Mouse (Mus musculus): ENCODE results near the gene Tubal3. TPM values are rescaled to one million over a fixed set of nuclear protein-coding genes. Genes with fewer than 3 reads are reported as not detected.

The Tubal3 gene
- polyA plus RNA-seq, 1 experiment = not detected

DNA sequence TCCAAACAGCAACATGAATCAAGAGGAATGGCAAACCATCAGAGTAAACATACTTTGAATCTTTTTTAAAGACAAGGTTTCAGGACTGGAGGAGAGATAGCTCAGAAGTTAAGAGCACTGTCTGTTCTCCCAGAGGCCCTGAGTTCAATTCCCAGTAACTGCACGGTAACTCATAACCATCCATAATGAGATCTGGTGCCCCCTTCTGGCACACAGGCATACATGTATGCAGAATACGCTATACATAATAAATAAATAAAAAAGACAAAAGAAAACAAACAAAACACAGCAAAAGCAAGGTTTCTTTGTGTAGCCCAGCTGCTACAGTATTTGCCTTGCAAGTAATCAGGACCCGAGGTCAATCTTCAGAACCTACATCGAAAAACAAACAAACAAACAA is 31.4 kb downstream of the Tubal3 start:
- no peak for TF ChIP-seq CTCF (IDR thresholded peaks at IDR 0.05; ENCODE audit: insufficient read depth, low read depth, low read length)
- TF ChIP-seq POLR2A (IDR thresholded peaks at IDR 0.05; ENCODE audit: insufficient read depth, low read depth, low read length) = no peak
- WGBS = 91% methylated on average over 4 of the region's 4 CpGs
- Histone ChIP-seq H3K4me1 (ENCODE audit: control insufficient read depth, insufficient read depth, low read length) (no peaks in the 10 kb centered on the region), H3K27ac (ENCODE audit: insufficient read depth, low read depth, low read length) (no peak overlapping the region), H3K4me3 (ENCODE audit: insufficient read depth, low read depth, low read length) (no peak overlapping the region)

DNA sequence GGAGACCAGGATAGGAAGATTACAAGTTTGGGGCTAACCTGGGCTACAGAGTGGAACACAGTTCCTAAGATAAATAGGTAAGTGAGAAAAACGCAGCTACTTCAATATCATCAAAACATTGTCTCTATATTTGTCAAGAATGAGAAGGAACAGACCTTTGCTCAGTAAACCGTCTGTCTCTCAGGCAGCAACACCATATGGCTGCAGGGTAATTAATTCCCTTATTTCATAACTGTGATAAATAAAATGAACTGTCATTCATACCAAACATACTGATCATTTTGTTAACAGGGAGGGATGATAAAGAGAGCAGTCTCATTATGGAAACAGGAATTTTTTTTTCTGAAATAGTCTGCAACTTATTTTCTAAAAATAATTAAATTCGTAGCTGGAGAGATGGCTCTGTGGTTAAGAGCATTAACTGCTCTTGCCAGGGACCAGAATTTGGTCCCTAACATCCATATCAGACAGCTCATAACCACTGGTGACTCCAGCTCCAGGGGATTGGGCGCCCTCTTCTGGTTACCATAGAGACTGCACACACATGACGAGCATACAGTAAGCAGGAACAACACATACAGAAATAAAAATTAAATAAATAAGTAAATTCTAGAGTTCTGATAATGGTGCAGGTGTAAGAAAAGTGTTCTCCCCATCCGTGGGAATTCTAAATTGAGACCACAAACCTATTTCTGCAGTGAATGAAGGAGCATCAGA is 33.3 kb downstream of the Tubal3 start:
- no peak for TF ChIP-seq POLR2A (IDR thresholded peaks at IDR 0.05; ENCODE audit: insufficient read depth, low read depth, low read length)
- TF ChIP-seq CTCF (IDR thresholded peaks at IDR 0.05; ENCODE audit: insufficient read depth, low read depth, low read length) = no peak
- Histone ChIP-seq H3K4me1 (ENCODE audit: control insufficient read depth, insufficient read depth, low read length) (no peaks in the 10 kb centered on the region), H3K27ac (ENCODE audit: insufficient read depth, low read depth, low read length) (no peak overlapping the region), H3K4me3 (ENCODE audit: insufficient read depth, low read depth, low read length) (no peak overlapping the region)
- WGBS = 77% methylated on average over 6 of the region's 6 CpGs

DNA sequence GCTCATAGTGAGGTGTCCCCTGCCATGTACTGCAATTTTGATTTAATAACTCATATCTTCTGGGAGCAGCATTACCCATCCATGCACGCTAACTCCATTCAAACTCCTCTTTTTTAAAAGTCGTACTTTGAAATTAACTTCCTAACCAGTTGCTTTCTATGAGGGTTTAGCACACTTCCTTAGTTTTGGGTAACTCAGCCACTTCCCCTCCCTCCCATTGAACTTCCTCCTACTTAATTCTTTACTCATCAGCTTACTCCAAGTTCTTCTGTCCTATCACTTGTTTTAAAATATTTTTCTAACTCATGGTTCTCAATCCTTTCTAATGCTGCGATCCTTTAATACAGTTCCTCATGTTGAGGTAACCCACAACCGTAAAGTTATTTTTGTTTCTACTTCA is 50.8 kb downstream of the Tubal3 start:
- WGBS = 91% methylated on average over 4 of the region's 4 CpGs
- no peak overlapping the region for H3K4me3 ChIP-seq (ENCODE audit: insufficient read depth, low read depth, low read length)
- TF ChIP-seq POLR2A (IDR thresholded peaks at IDR 0.05; ENCODE audit: insufficient read depth, low read depth, low read length) (no peak), CTCF (IDR thresholded peaks at IDR 0.05; ENCODE audit: insufficient read depth, low read depth, low read length) (no peak)
- no peak overlapping the region for H3K27ac ChIP-seq (ENCODE audit: insufficient read depth, low read depth, low read length)
- H3K4me1 ChIP-seq (ENCODE audit: control insufficient read depth, insufficient read depth, low read length) = no peaks in the 10 kb centered on the region

Other genes starting within 250 kb of the Tubal3 start
- gene Calml3, start 114.0 kb upstream of the Tubal3 start, polyA plus RNA-seq (2012; ENCODE audit: insufficient read depth, insufficient read length, low replicate concordance, missing spikeins) = not detected in 2 replicates
- gene Calm4, start 80.5 kb upstream of the Tubal3 start, polyA plus RNA-seq (2012; ENCODE audit: insufficient read depth, insufficient read length, low replicate concordance, missing spikeins) = not detected in 2 replicates
- gene Calm5, start 64.1 kb upstream of the Tubal3 start, polyA plus RNA-seq (2012; ENCODE audit: insufficient read depth, insufficient read length, low replicate concordance, missing spikeins) = not detected in 2 replicates
- not detected in 2 replicates for gene Net1, start 54 bp upstream of the Tubal3 start, polyA plus RNA-seq (2012; ENCODE audit: insufficient read depth, insufficient read length, low replicate concordance, missing spikeins)
- not detected in 2 replicates for gene Ucn3, start 27.1 kb downstream of the Tubal3 start, polyA plus RNA-seq (2012; ENCODE audit: insufficient read depth, insufficient read length, low replicate concordance, missing spikeins)
- not detected in 2 replicates for gene Akr1c14, start 130.7 kb downstream of the Tubal3 start, polyA plus RNA-seq (2012; ENCODE audit: insufficient read depth, insufficient read length, low replicate concordance, missing spikeins)
- gene Akr1c18, start 232.4 kb downstream of the Tubal3 start, polyA plus RNA-seq (2012; ENCODE audit: insufficient read depth, insufficient read length, low replicate concordance, missing spikeins) = not detected in 2 replicates